Mouse (Mus musculus) ES-Bruce4 (cell line): Measurements from ENCODE around the gene Aebp1. TPM values are rescaled to one million over a fixed set of nuclear protein-coding genes. Genes with fewer than 3 reads are reported as not detected.

ENCODE experiments used
- H3K27ac ChIP-seq: 2 replicates; pipeline ENCODE4 v1.5.1; 2012; ENCODE audit warnings: low read length, inconsistent platforms; ENCODE audit not compliant: insufficient read depth
- H3K27me3 ChIP-seq: 2 replicates; pipeline ENCODE4 v1.6.1; 2012; ENCODE audit warnings: mild to moderate bottlenecking, low read length, inconsistent platforms; ENCODE audit not compliant: control insufficient read depth, poor library complexity, insufficient read depth, severe bottlenecking
- H3K36me3 ChIP-seq: 2 replicates; pipeline ENCODE4 v1.6.1; 2012; ENCODE audit warnings: inconsistent platforms, mild to moderate bottlenecking, low read length, moderate library complexity; ENCODE audit not compliant: control insufficient read depth, poor library complexity, insufficient read depth, severe bottlenecking
- H3K4me1 ChIP-seq: one replicate; pipeline ENCODE4 v1.8.1; 2011; ENCODE audit warnings: low read length; ENCODE audit not compliant: control insufficient read depth, insufficient read depth
- H3K4me3 ChIP-seq: 2 replicates; pipeline ENCODE4 v1.5.1; 2011; ENCODE audit warnings: low read depth, mild to moderate bottlenecking, low read length
- H3K9ac ChIP-seq: 2 replicates; pipeline ENCODE4 v1.6.1; 2012; ENCODE audit warnings: low read depth, mild to moderate bottlenecking, inconsistent platforms; ENCODE audit not compliant: poor library complexity, severe bottlenecking
- H3K9me3 ChIP-seq: replicated peaks from 2 replicates; pipeline ENCODE4 v1.6.1; 2012; ENCODE audit warnings: mild to moderate bottlenecking, low read length, inconsistent platforms; ENCODE audit not compliant: control insufficient read depth, poor library complexity, insufficient read depth, severe bottlenecking
- CTCF ChIP-seq: IDR thresholded peaks from one replicate; pipeline ENCODE4 v1.8.1; 2011; ENCODE audit warnings: low read depth, low read length
- EP300 ChIP-seq: IDR thresholded peaks from 2 replicates; pipeline ENCODE4 v1.6.1; 2011; ENCODE audit warnings: low read depth, low read length; ENCODE audit not compliant: insufficient read depth
- POLR2A ChIP-seq: IDR thresholded peaks from one replicate; pipeline ENCODE4 v1.8.1; 2011; ENCODE audit warnings: low read length; ENCODE audit not compliant: insufficient read depth
- polyA plus RNA-seq: library from polyadenylated mRNA; stranded (reverse); fragments of >200 nt; gene quantifications from 2 replicates; pipeline ENCODE4 v1.2.4, GENCODE M21; 2011; ENCODE audit warnings: low read depth; ENCODE audit not compliant: missing spikeins, insufficient read depth, insufficient read length

The Aebp1 gene
- polyA plus RNA-seq, 1 experiment, result 5.5 TPM

GRCm38 (mm10) chr11:5905778-5906518, 44.2 kb downstream of the Aebp1 start:
- no peaks in the 10 kb centered on the region for H3K4me1 ChIP-seq
- no peak for TF ChIP-seq CTCF
- TF ChIP-seq POLR2A, result no peak
- no peak for TF ChIP-seq EP300
- no peak overlapping the region for H3K27ac ChIP-seq
- no peaks in the 10 kb centered on the region for H3K9me3 ChIP-seq
- no peaks in the 10 kb centered on the region for H3K27me3 ChIP-seq
- no peak overlapping the region for H3K4me3 ChIP-seq
- no peak overlapping the region for H3K9ac ChIP-seq
- H3K36me3 ChIP-seq, result no peaks in the 10 kb centered on the region

GRCm38 (mm10) chr11:5907096-5907495, 45.3 kb downstream of the Aebp1 start:
- no peaks in the 10 kb centered on the region for H3K9me3 ChIP-seq
- no peaks in the 10 kb centered on the region for H3K27me3 ChIP-seq
- H3K36me3 ChIP-seq, result no peaks in the 10 kb centered on the region
- TF ChIP-seq EP300 (no peak), CTCF (no peak), POLR2A (no peak)
- no peak overlapping the region for H3K4me3 ChIP-seq
- no peak overlapping the region for H3K9ac ChIP-seq
- no peak overlapping the region for H3K27ac ChIP-seq
- H3K4me1 ChIP-seq, result no peaks in the 10 kb centered on the region

- Histone ChIP-seq H3K9ac (no peak overlapping the region), H3K36me3 (no peaks in the 10 kb centered on the region), H3K9me3 (no peaks in the 10 kb centered on the region), H3K4me1 (no peaks in the 10 kb centered on the region), H3K4me3 (no peak overlapping the region), H3K27me3 (no peaks in the 10 kb centered on the region), H3K27ac (no peak overlapping the region)
- no peak for TF ChIP-seq EP300
- TF ChIP-seq CTCF, result no peak
- no peak for TF ChIP-seq POLR2A
These were observed 46.9 kb downstream of the Aebp1 start for GRCm38 (mm10) chr11:5908642-5909041.

DNA sequence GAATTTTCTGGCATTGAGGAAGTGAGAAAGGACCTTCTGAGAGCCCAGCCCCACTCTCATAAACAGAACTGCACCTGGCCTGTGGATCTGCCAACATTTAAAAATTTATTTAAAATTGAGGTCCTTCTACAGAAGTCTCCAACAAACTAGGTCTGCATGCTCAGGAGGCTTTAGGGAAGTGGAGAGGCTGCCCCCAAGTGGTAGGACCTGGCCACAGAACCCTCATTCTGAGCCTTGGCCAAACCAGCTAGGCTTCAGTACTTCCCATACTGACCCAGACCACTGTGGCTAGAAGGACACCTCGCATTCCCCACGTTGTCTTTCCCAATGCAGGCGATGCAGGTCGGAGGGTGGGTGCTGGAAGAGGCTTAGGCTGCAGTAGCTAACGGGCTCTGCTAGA, 50.9 kb downstream of the Aebp1 start:
- no peak overlapping the region for H3K27ac ChIP-seq
- no peak overlapping the region for H3K9ac ChIP-seq
- H3K27me3 ChIP-seq, result no peaks in the 10 kb centered on the region
- no peak for TF ChIP-seq POLR2A
- TF ChIP-seq EP300, result no peak
- TF ChIP-seq CTCF, result peak; percentile 85
- no peaks in the 10 kb centered on the region for H3K36me3 ChIP-seq
- H3K9me3 ChIP-seq, result no peaks in the 10 kb centered on the region
- no peaks in the 10 kb centered on the region for H3K4me1 ChIP-seq
- no peak overlapping the region for H3K4me3 ChIP-seq

GRCm38 (mm10) chr11:5913256-5913655, 51.5 kb downstream of the Aebp1 start:
- no peak overlapping the region for H3K4me3 ChIP-seq
- H3K27ac ChIP-seq, result no peak overlapping the region
- no peaks in the 10 kb centered on the region for H3K4me1 ChIP-seq
- H3K9me3 ChIP-seq, result no peaks in the 10 kb centered on the region
- H3K36me3 ChIP-seq, result no peaks in the 10 kb centered on the region
- TF ChIP-seq POLR2A (no peak), EP300 (no peak), CTCF (no peak)
- no peaks in the 10 kb centered on the region for H3K27me3 ChIP-seq
- no peak overlapping the region for H3K9ac ChIP-seq

GRCm38 (mm10) chr11:5913936-5914335, 52.2 kb downstream of the Aebp1 start:
- Histone ChIP-seq H3K9ac (no peak overlapping the region), H3K27me3 (no peaks in the 10 kb centered on the region), H3K9me3 (no peaks in the 10 kb centered on the region), H3K4me1 (no peaks in the 10 kb centered on the region), H3K27ac (no peak overlapping the region), H3K36me3 (no peaks in the 10 kb centered on the region), H3K4me3 (no peak overlapping the region)
- TF ChIP-seq EP300, result no peak
- no peak for TF ChIP-seq POLR2A
- TF ChIP-seq CTCF, result no peak
